Mouse (Mus musculus): Measurements from ENCODE around the gene Nkiras2.

DNA sequence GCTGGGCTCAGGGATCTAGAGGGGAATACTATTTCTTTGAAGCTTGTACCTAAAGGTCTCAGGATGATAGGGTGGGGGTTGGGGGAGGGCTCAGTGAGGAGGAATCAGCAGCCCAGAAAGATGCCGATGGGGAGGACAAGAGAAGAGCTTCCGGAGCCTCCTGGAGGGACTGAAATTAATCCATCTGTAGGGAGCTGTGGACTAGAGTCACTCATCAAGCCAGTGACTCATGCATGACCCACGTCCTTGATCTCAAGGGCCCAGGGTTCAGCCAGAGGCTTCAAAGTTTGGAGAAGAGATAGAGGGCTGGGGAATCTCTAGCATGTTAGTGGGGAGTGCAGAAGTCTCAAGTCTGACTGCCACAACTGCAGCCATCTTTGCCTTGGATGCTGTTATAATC lies 32.7 kb downstream of the Nkiras2 start:
- TF ChIP-seq POLR2A (IDR thresholded peaks at IDR 0.05; ENCODE audit: borderline replicate concordance, insufficient read depth, low read length) (no peak), CTCF (IDR thresholded peaks at IDR 0.05; ENCODE audit: borderline replicate concordance, insufficient read depth, low read depth, low read length) (no peak)

Data from cerebellum, adult 2 months (tissue).